Mouse (Mus musculus) erythroid progenitor cell, adult 5-6 weeks (primary cell): ENCODE measurements around the gene Dars. TPM values are rescaled to one million over a fixed set of nuclear protein-coding genes. Genes with fewer than 3 reads are reported as not detected.

Experiments used
- ATAC-seq: replicated peaks from 2 replicates; pipeline ENCODE4 v1.8.0; 2016; ENCODE audit warnings: moderate number of reproducible peaks, mild to moderate bottlenecking, moderate TSS enrichment, inconsistent platforms; ENCODE audit not compliant: poor library complexity, low FRiP score, severe bottlenecking
- total RNA-seq, 2 experiments: library from RNA; stranded (forward) in 1 of 2; stranded (reverse) in 1 of 2; fragments of 150-400 nt in 1 of 2; fragments of 186-747, 209-891 nt in 1 of 2; gene quantifications; 2 replicates each; pipeline versions ENCODE4 v1.2.3 to v1.2.4; 2015 to 2017; ENCODE audit warnings: low replicate concordance in 2 of 2

The Dars gene
- 25.2 and 66.7 TPM in 2 replicates for total RNA-seq (2015; ENCODE audit: low replicate concordance)
- total RNA-seq (2017; ENCODE audit: low replicate concordance) = 42.2 and 45.6 TPM in 2 replicates

DNA sequence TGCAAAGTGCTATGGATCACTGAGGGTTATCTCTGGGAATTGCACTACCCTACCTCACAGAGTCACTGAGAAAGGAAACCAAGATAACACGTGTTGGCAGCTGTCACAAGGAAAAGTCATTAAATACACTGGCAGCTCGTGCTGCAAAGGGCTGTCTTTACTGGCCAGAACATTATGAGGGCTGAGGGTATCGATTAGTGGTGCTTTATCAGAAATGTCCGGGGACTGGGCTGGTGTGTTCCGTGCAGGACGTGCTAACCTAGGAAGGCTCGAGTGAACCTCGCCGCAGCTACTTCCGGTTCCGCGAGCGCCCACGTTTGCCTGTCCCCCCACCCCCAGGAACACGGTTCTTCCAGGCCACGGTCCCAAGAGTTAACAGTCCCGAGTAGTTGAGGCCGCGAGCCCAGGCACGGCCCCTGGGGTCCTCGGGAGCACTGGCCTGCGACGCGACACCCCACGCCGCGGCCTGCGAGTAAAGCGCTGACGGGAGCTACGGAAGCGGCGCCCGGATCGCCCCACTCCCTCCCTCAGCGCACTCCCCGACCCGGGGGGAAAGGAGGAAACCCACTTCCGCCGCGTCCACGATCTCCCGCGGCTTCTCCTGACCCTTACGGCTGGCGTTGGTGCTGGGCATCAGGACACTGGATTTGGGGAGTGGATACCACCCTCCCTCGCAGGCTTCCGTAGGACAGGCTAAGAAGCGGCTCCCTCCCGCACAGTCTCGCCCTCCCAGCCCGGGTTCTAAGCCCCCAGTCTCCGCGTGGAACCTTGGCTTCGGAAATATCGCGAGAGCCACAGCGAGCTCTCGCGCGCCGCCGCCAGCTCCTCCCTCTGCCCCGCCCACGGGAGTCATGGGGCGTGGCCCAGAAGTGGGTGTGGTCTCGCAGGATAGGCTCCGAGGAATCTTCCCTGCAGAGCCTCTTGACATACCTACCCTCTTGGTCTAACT, at the start of gene Dars:
TSS of gene Dars (minus strand) at position 785 of the 949 bp plus-strand sequence.
- peak; percentile 94 for ATAC-seq

DNA sequence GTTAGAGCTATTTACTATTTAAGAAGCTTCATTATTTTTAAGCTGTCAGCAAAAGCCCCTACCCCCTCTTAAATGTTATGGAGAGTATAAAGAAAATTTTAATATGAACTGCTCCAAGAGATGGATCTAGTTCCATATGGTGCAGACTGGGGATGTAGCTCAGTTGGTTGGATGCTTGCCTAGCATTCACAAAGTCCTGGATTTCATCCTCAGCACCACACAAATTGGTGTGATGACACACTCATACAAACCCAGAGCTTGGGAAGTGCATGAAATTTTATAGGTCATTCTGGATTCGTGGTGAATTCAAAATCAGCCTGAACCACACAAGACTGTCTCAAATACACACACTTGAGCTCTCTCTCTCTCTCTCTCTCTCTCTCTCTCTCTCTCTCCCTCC, 49.7 kb upstream of the Dars start:
- no peak for ATAC-seq

- no peak for ATAC-seq
Measured at GRCm38 (mm10) chr1:128463478-128463877, 46.3 kb upstream of the Dars start.

GRCm38 (mm10) chr1:128462389-128462788, 45.2 kb upstream of the Dars start:
- ATAC-seq = no peak

GRCm38 (mm10) chr1:128460780-128461179, 43.6 kb upstream of the Dars start:
- ATAC-seq = no peak

GRCm38 (mm10) chr1:128459439-128459838, 42.3 kb upstream of the Dars start:
- ATAC-seq = no peak

DNA sequence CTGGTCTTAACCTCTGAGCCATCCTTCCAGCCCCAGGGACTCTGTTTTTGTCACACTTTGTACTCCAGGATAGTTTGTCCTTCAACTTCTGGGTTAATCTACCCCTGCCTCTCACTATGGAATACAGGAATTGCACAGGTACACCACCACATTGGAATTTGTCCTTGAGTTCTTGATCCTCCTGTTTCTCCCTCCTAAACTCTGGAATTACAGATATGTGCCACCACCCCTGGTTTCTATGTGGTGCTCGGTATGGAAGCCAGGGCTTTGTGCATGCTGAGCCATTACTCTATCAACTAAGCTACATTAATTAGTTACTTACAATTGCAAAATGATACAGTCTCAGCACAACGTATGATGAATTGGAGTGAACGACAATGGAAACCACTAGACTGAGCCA, 41.8 kb upstream of the Dars start:
- no peak for ATAC-seq

- ATAC-seq = no peak
Measured at GRCm38 (mm10) chr1:128456844-128457445, 39.8 kb upstream of the Dars start.

DNA sequence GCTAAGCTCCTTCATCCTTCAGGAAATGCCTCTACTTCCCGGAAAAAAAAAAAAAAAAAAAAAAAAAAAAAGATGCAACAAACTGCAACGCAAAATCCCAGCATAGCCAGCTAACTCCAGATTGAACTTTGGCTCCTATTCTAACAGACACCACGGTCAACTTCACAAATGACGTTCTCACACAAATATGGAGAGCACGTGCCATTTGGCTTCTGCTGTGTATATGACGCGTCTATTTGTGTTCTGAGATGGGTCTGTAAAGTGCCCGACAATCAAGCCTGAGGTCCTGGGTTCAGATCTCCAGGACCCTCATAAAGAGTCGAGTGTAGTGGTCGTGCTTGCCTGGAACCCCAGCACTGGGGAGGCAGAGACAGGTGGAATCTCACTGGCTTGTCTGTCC, 39.1 kb upstream of the Dars start:
- ATAC-seq = no peak

GRCm38 (mm10) chr1:128452210-128452609, 35.0 kb upstream of the Dars start:
- no peak for ATAC-seq

GRCm38 (mm10) chr1:128451183-128451582, 34.0 kb upstream of the Dars start:
- no peak for ATAC-seq

- ATAC-seq = no peak
Measured at GRCm38 (mm10) chr1:128447206-128447902, 30.2 kb upstream of the Dars start.

DNA sequence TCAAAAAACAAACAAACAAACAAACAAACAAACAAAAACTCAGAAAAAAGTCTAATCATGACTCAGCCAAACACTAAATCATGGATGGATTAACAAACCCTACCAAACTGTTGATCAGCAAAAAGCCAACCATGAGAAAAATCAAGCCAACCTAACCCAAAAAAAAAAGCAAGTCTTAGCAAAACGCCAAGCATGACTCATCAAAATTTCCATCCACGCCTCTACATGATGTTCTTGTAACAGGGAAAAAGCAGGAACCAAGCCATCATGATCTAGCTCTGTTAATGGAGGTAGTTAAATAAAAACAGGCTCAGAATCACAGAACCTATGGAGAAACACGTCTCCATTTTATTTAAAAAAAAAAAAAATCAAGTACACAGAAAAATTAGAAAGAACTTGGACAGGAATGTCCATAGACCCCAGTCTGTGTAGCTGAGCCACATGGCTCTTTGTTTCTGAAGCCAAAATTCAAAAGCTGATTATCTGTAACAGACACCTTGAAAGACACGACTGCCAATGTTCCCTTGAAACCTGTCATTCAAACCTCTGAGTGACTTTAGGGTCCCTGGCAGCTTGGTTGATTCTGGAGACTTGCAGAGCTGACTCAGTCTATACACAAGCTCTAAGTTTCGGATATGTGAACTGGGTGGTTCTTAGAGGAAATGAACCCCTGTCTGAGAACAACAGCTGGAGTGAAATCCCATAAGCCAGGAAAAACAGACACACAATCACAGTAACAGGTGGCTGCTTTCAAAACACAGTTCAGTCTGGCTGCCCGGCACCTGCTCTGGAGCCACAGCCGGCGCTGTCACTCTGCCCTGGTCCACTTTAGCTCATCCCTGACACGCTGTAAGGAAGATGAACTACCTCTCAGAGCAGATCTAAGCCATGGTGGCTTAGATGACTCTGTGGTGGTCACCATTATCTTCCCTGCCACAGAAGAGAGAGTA, 27.0 kb upstream of the Dars start:
- no peak for ATAC-seq

DNA sequence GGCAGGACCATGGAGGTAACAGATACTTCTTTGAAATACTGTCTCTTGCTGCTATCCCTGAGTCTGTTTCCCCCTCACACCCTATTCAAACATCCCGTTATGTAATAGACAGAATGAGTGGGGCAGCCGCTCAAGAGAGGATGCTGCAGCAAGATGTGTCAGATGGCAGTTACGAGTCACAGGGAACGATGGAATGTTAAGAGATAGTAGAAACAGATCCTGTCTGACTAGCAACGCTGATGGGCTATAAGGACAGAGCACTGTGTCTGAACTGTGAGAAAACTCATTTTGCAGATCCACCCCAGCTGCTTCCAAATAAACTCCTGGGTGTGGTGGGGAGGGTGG, 23.9 kb upstream of the Dars start:
- ATAC-seq = no peak

DNA sequence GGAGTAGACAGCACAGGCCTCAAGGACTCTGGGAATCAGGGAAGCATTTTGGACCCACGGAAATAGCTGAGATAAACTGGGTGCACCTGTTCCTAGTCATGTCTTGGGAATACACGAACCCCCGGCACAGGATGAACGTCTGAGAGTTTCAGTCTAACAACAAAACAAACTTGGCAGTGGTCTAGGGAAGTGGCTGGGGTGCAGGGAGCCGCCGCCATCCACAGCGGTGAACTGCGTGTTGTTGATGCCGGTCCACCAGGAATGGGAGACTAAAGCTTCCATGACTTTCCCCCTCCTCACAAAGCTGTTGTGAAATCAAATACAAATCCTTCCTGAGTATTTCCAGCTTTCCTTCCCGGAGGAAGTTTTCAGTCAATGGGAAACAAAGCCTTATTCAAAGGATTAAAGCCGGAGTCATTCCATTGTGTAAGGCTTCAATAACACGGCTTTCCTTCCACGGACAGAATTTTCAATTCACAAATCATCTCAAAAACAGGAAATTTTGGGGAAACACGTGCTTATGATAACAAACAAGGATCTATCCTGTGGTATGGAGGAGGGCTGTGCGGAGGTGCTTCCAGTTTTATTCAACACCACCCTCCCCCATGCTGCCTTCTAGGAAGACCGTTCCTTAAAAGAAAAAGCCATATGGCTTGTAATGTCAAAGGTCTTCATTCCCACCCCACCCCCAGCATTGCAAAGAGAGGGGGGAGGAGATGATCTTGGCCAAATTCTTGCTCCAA, 23.4 kb upstream of the Dars start:
- no peak for ATAC-seq

DNA sequence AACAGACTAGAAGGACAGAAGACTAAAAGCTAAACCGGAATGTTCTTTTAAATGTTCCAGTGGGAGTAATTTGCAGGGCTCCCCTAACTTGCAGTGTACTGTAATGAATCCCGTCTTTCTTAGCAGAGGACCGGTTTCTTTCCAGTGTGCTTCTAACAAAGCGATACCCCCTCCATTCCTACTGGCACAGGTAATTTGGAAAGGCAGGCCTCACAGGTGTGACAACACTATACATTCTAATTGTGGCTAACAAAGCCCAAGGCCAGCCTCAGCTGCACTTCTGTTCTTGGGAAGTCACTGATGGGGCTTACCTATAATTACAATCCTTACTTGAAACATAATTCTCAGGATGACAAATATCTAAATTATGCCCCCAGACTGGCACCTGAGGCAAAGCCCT, 22.4 kb upstream of the Dars start:
- no peak for ATAC-seq

- no peak for ATAC-seq
Measured at GRCm38 (mm10) chr1:128438526-128438925, 21.4 kb upstream of the Dars start.

- ATAC-seq = no peak
Measured at GRCm38 (mm10) chr1:128437276-128437675, 20.1 kb upstream of the Dars start.

DNA sequence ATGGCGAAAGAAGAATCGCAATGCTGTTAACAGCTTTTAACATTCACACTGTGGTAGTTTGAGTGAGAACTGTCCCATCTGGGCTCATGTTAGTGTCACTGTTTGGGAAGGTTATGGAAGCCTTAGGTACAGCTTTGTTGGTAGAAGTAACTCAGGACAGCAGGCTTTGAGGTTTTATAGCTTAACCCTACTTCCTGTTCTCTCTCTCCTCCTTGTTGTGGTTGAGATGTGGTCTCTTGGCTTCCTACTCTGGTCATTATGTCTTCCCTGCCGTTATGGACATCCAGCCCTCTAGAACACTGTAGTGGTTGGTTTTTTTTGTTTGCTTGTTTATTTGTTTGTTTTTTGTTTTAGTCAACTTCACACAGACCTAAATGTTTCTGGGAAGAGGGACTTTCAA, 18.8 kb upstream of the Dars start:
- no peak for ATAC-seq
